Comparison of ENCODE assay signal across 21 mouse cellular contexts in the genomic region with DNA sequence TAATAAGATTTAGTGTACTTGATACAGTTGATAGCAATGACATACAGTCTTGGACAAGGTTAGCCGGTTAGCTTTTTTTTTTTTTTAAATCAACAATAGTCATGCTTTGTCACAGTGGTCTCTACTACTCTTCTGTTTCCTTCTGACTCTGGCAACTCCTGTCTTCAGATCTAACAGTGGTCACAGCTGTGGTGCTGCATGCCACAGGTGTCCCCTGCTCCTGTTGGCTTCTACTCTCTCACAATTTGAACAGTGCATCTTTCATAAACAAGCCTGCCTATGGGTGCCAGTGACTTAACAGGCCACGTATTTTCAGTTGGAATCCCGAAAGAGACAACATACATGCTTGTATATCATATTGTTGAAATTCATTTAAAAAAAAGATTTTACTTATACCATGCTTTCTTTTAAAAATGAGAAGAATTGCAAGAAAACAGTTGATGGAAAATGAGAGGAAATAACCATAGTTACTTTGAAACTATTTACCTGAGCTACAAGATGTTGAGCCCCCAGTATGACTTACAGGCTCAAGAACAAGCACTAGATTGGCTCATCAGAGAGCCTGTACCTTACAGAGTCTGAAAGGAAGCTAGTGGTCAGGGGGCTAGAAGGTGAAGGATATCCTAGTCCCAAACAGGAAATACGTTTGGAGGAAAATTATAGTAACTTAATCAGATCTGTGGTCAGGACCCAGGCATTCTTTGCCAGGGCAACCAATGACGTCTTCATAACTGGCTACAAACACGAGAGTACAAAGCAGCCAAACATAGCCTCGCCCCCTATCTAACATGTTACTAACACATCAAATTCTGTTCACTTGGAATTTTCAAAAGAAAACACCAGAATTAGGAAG. TPM values are rescaled to one million over a fixed set of nuclear protein-coding genes. Genes with fewer than 3 reads are reported as not detected.
A peak's percentile ranks its signal among the peaks of the same experiment; 100 is the strongest.
DNase-seq lines count a peak whose midpoint lies in the region; ATAC-seq and TF ChIP-seq lines count a peak whose summit lies in the region.
"Had no signal": no experiment of that assay in that cellular context is flagged by ENCODE, and none has a peak within 500 bp of the region (broad histone marks: within the 10 kb centered on the region; RNA-seq: fewer than 3 reads in every experiment).

No protein-coding gene starts in this region.

- H3K4me2 ChIP-seq in lung, postnatal 0 days (replicated peaks; ENCODE audit: low read depth, low read length) = no peak overlapping the region
- H3K4me2 ChIP-seq: heart, embryonic 15.5 days; kidney, embryonic 15.5 days; liver, embryonic 13.5 days had no signal

- no peaks in the 10 kb centered on the region for H3K9me3 ChIP-seq in lung, postnatal 0 days (ENCODE audit: low read length)
- H3K9me3 ChIP-seq: forebrain, embryonic 10.5 days; heart, embryonic 15.5 days; kidney, embryonic 15.5 days; liver, embryonic 13.5 days had no signal

- ATAC-seq in lung, postnatal 0 days = no peak; the same call in 1 of the 2 replicates
- peak; percentile 47 for ATAC-seq in activated CD4-positive, CD25-positive, alpha-beta regulatory T cell, adult 4 months
- ATAC-seq: hindbrain, embryonic 16.5 days had no signal

- DNase-seq in lung, postnatal 25 days (ENCODE audit: low spot score) = peak; percentile 22
- DNase-seq in lung, postnatal 0 days (ENCODE audit: low spot score) = no peak
- DNase-seq in CD4-positive helper T cell, adult 2 months (ENCODE audit: low read depth, low spot score) = peak; percentile 89
- DNase-seq in naive thymus-derived CD4-positive, alpha-beta T cell, adult 2 months (ENCODE audit: low read depth) = peak; percentile 88
- DNase-seq in frontal cortex, postnatal 36 days (ENCODE audit: low spot score in 2 of 2) = no peak
- DNase-seq in cerebellum, postnatal 14 days = no peak
- DNase-seq in urinary bladder, postnatal 25 days (ENCODE audit: low spot score) = no peak
- DNase-seq: adrenal gland, postnatal 25 days; cerebellum, adult 9-10 months; heart, postnatal 36 days; kidney, adult 11 months; layer of hippocampus, adult 9-11 months; liver, embryonic 13.5 days; lung, adult 2 months; midbrain, embryonic 14.5 days; right cerebral cortex, postnatal 4 days had no signal

- no peaks in the 10 kb centered on the region for H3K36me3 ChIP-seq in lung, postnatal 0 days (ENCODE audit: insufficient read depth, low read length)
- H3K36me3 ChIP-seq: forebrain, embryonic 10.5 days; heart, embryonic 15.5 days; kidney, embryonic 15.5 days; liver, embryonic 13.5 days had no signal

- no peak overlapping the region for H3K27ac ChIP-seq in lung, postnatal 0 days (ENCODE audit: low read length)
- H3K27ac ChIP-seq: forebrain, embryonic 10.5 days; heart, embryonic 15.5 days; kidney, embryonic 15.5 days; liver, embryonic 13.5 days had no signal

- H3K27me3 ChIP-seq in lung, postnatal 0 days (replicated peaks; ENCODE audit: insufficient read depth, low read length) = no peaks in the 10 kb centered on the region
- H3K27me3 ChIP-seq: heart, embryonic 15.5 days; kidney, embryonic 15.5 days; liver, embryonic 13.5 days had no signal

- TF ChIP-seq EP300 in lung, postnatal 0 days (IDR thresholded peaks at IDR 0.05) = no peak

- TF ChIP-seq CTCF in lung, postnatal 0 days (IDR thresholded peaks at IDR 0.05) = no peak

- no peak overlapping the region for H3K4me3 ChIP-seq in lung, postnatal 0 days (ENCODE audit: low read depth, low read length)
- H3K4me3 ChIP-seq: forebrain, embryonic 10.5 days; heart, embryonic 15.5 days; kidney, embryonic 15.5 days; liver, embryonic 13.5 days had no signal

- no peaks in the 10 kb centered on the region for H3K4me1 ChIP-seq in lung, postnatal 0 days (ENCODE audit: insufficient read depth, low read depth, low read length)
- H3K4me1 ChIP-seq: heart, embryonic 15.5 days; kidney, embryonic 15.5 days; liver, embryonic 13.5 days had no signal

- no peak overlapping the region for H3K9ac ChIP-seq in lung, postnatal 0 days (replicated peaks; ENCODE audit: low read depth)
- H3K9ac ChIP-seq: heart, embryonic 15.5 days; kidney, embryonic 15.5 days; liver, embryonic 13.5 days had no signal

- WGBS in lung, postnatal 0 days = 64% methylated on average over 7 of the region's 7 CpGs

RNA-seq across cellular contexts. Expression of gene Cd28, which starts 39.0 kb away (rescaled TPM):
- 0.12 and 0.19 TPM in 2 replicates for polyA plus RNA-seq in lung, postnatal 0 days (2015; fragmentation: Nextera tagmentation; extraction: Ambion mirVana)
- polyA plus RNA-seq in activated CD4-positive, CD25-positive, alpha-beta regulatory T cell, adult 4 months (2017; shearing (Covaris generic)) = 100 to 1,000 TPM; 257 to 298 TPM

Comparison
In these comparisons a context has a peak if more than half of its experiments do, and no peak if none do; other contexts are left out.
1. DNase-seq: peak in lung, postnatal 25 days (single experiment), CD4-positive helper T cell, adult 2 months (single experiment) and naive thymus-derived CD4-positive, alpha-beta T cell, adult 2 months (single experiment); none in lung, postnatal 0 days (single experiment), frontal cortex, postnatal 36 days (0 of 2), cerebellum, postnatal 14 days (0 of 2) and urinary bladder, postnatal 25 days (single experiment).
2. RNA of gene Cd28, which starts 39.0 kb away (polyA plus RNA-seq): 257 to 298 TPM in activated CD4-positive, CD25-positive, alpha-beta regulatory T cell, adult 4 months; 0.12 to 0.19 TPM in lung, postnatal 0 days; every median in the first group is over 100 times any median in the second.